Mouse (Mus musculus): ENCODE measurements around the gene Snx22. TPM values are rescaled to one million over a fixed set of nuclear protein-coding genes. Genes with fewer than 3 reads are reported as not detected.

The Snx22 gene
- 2.3 and 3.0 TPM in 2 replicates for polyA plus RNA-seq (2015; fragmentation: Nextera tagmentation; extraction: Ambion mirVana)

GRCm38 (mm10) chr9:66069583-66069982 is at the start of gene Snx22:
Gene Snx22 (minus strand): TSS chr9:66069719.
- peak; percentile 86 for ATAC-seq (ENCODE audit: extremely low read depth, insufficient number of reproducible peaks, low FRiP score, low TSS enrichment)
- Histone ChIP-seq H3K36me3 (peaks cover 27% of the 10 kb centered on the region), H3K4me2 (peak within 1 kb of the TSS; percentile 81), H3K27me3 (replicated peaks) (peaks cover 39% of the 10 kb centered on the region), H3K27ac (replicated peaks) (no peak within 1 kb of the TSS), H3K4me1 (peaks cover 16% of the 10 kb centered on the region), H3K9me3 (0 out of 2 replicates have a peak, but pooled peaks cover 5% of the 10 kb centered on the region), H3K4me3 (peak within 1 kb of the TSS; percentile 56), H3K9ac (peak within 1 kb of the TSS; percentile 71)
- WGBS: under 1% methylated on average over 22 of the region's 22 CpGs

GRCm38 (mm10) chr9:66116890-66117289 is 47.4 kb upstream of the Snx22 start:
- Histone ChIP-seq H3K4me1 (peaks cover 5% of the 10 kb centered on the region; the same call in 1 of the 2 replicates), H3K4me3 (no peak overlapping the region), H3K27me3 (replicated peaks) (no peaks in the 10 kb centered on the region), H3K36me3 (peaks cover 29% of the 10 kb centered on the region), H3K9ac (no peak overlapping the region; the same call in 1 of the 2 replicates), H3K4me2 (no peak overlapping the region), H3K9me3 (no peaks in the 10 kb centered on the region), H3K27ac (replicated peaks) (0 out of 2 replicates have a peak overlapping the region, but pooled peaks have one; percentile 15)
- no peak for ATAC-seq (ENCODE audit: extremely low read depth, insufficient number of reproducible peaks, low FRiP score, low TSS enrichment)
- WGBS: 58% methylated on average over 8 of the region's 8 CpGs

DNA sequence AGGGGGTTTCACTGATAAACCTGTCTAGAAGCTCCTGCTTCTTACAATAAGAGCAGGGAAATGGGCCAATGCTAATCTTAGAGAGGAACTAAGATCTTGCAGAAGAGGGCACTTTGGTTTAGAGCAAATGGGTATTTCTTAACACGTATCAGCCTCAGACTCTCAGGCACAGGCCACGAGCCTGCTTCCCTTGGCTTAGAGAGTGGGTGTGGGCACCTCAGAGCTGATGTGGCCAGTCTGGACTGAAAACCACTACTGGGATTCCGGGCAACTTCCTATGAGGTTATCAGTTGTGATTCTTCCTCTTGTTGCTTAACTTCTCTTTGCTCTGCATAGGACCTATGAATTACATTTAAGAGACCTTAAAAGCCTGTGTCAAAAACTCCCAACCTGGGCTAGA is 44.8 kb upstream of the Snx22 start:
- 81% methylated on average over 3 of the region's 3 CpGs for WGBS
- Histone ChIP-seq H3K9me3 (no peaks in the 10 kb centered on the region), H3K4me3 (no peak overlapping the region), H3K9ac (no peak overlapping the region), H3K27ac (replicated peaks) (no peak overlapping the region), H3K36me3 (peaks cover 37% of the 10 kb centered on the region), H3K4me1 (peaks cover 4% of the 10 kb centered on the region; the same call in 1 of the 2 replicates), H3K27me3 (replicated peaks) (no peaks in the 10 kb centered on the region), H3K4me2 (no peak overlapping the region)
- ATAC-seq (ENCODE audit: extremely low read depth, insufficient number of reproducible peaks, low FRiP score, low TSS enrichment): no peak

GRCm38 (mm10) chr9:66110611-66111379 is 41.3 kb upstream of the Snx22 start:
- 85% methylated on average over 8 of the region's 8 CpGs for whole genome bisulfite sequencing
- Histone ChIP-seq H3K27me3 (replicated peaks) (no peaks in the 10 kb centered on the region), H3K36me3 (peaks cover 71% of the 10 kb centered on the region), H3K9me3 (no peaks in the 10 kb centered on the region), H3K4me2 (no peak overlapping the region), H3K4me3 (no peak overlapping the region), H3K9ac (no peak overlapping the region), H3K4me1 (peaks cover 4% of the 10 kb centered on the region; the same call in 1 of the 2 replicates), H3K27ac (replicated peaks) (no peak overlapping the region)
- no peak for ATAC-seq (ENCODE audit: extremely low read depth, insufficient number of reproducible peaks, low FRiP score, low TSS enrichment)

GRCm38 (mm10) chr9:66110126-66110525 is 40.6 kb upstream of the Snx22 start:
- ATAC-seq (ENCODE audit: extremely low read depth, insufficient number of reproducible peaks, low FRiP score, low TSS enrichment): no peak
- H3K9ac ChIP-seq: no peak overlapping the region
- H3K36me3 ChIP-seq: peaks cover 72% of the 10 kb centered on the region
- H3K4me1 ChIP-seq: peaks cover 4% of the 10 kb centered on the region; the same call in 1 of the 2 replicates
- no peak overlapping the region for H3K4me3 ChIP-seq
- 67% methylated on average over 8 of the region's 8 CpGs for WGBS
- H3K27ac ChIP-seq (replicated peaks): no peak overlapping the region
- H3K4me2 ChIP-seq: no peak overlapping the region
- H3K9me3 ChIP-seq: no peaks in the 10 kb centered on the region
- H3K27me3 ChIP-seq (replicated peaks): no peaks in the 10 kb centered on the region

GRCm38 (mm10) chr9:66109574-66109973 is 40.1 kb upstream of the Snx22 start:
- H3K4me2 ChIP-seq: no peak overlapping the region
- H3K27me3 ChIP-seq (replicated peaks): no peaks in the 10 kb centered on the region
- H3K36me3 ChIP-seq: peaks cover 72% of the 10 kb centered on the region
- H3K9ac ChIP-seq: no peak overlapping the region
- no peak for ATAC-seq (ENCODE audit: extremely low read depth, insufficient number of reproducible peaks, low FRiP score, low TSS enrichment)
- WGBS: 88% methylated on average over 1 of the region's 1 CpGs
- no peak overlapping the region for H3K27ac ChIP-seq (replicated peaks)
- no peaks in the 10 kb centered on the region for H3K9me3 ChIP-seq
- H3K4me3 ChIP-seq: no peak overlapping the region
- H3K4me1 ChIP-seq: peaks cover 4% of the 10 kb centered on the region; the same call in 1 of the 2 replicates

DNA sequence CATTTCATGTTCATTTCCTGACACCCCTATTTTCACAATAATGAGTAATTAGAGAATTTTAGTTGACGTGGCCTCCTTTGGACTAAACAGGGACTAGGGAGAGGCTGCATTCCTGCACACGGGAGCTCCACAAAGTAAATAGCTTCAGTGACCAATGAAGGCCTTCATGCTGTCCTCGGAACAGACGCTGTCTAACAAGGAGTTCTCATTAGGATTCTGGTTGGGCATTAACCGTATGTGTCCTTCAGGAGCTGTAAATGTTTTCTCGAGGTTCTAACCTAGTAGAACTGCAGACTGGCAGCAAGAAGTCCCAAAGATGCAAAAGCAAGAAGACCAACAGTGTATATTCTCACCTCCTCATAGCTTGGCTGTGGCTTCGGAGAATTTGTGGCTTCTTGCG is 35.6 kb upstream of the Snx22 start:
- WGBS: 84% methylated on average over 8 of the region's 8 CpGs
- ATAC-seq (ENCODE audit: extremely low read depth, insufficient number of reproducible peaks, low FRiP score, low TSS enrichment): no peak
- Histone ChIP-seq H3K9ac (no peak overlapping the region), H3K36me3 (peaks cover 96% of the 10 kb centered on the region), H3K4me3 (no peak overlapping the region), H3K4me1 (no peaks in the 10 kb centered on the region), H3K27me3 (replicated peaks) (no peaks in the 10 kb centered on the region), H3K4me2 (no peak overlapping the region), H3K27ac (replicated peaks) (no peak overlapping the region), H3K9me3 (no peaks in the 10 kb centered on the region)

GRCm38 (mm10) chr9:66104601-66105000 is 35.1 kb upstream of the Snx22 start:
- no peaks in the 10 kb centered on the region for H3K27me3 ChIP-seq (replicated peaks)
- no peak overlapping the region for H3K9ac ChIP-seq
- no peak for ATAC-seq (ENCODE audit: extremely low read depth, insufficient number of reproducible peaks, low FRiP score, low TSS enrichment)
- no peaks in the 10 kb centered on the region for H3K4me1 ChIP-seq
- H3K36me3 ChIP-seq: peaks cover 95% of the 10 kb centered on the region
- no peaks in the 10 kb centered on the region for H3K9me3 ChIP-seq
- no peak overlapping the region for H3K27ac ChIP-seq (replicated peaks)
- WGBS: 87% methylated on average over 4 of the region's 4 CpGs
- no peak overlapping the region for H3K4me3 ChIP-seq
- no peak overlapping the region for H3K4me2 ChIP-seq

DNA sequence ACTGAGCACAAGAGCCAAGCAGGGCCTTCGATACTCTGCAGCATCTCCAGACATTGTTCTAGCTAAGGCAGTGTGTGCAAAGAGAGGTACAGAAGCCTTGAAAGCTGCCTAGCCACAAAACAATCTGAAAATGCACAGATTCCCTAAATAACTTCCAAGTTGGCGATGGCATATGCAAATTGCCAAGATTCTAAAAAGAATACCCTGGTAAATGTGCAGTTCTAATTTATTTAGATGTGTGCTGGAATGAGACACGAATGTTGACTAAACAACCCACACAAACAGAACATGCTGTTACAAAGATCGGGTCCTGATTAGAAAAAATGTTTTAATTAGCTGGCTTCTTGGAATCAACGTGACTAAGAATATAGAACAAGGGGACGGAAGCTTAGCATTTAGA is 33.1 kb upstream of the Snx22 start:
- H3K4me3 ChIP-seq: no peak overlapping the region
- no peaks in the 10 kb centered on the region for H3K9me3 ChIP-seq
- ATAC-seq (ENCODE audit: extremely low read depth, insufficient number of reproducible peaks, low FRiP score, low TSS enrichment): no peak
- H3K4me2 ChIP-seq: no peak overlapping the region
- H3K27ac ChIP-seq (replicated peaks): no peak overlapping the region
- no peaks in the 10 kb centered on the region for H3K4me1 ChIP-seq
- WGBS: 91% methylated on average over 6 of the region's 6 CpGs
- no peaks in the 10 kb centered on the region for H3K27me3 ChIP-seq (replicated peaks)
- no peak overlapping the region for H3K9ac ChIP-seq
- peaks cover 89% of the 10 kb centered on the region for H3K36me3 ChIP-seq

- H3K36me3 ChIP-seq: peaks cover 89% of the 10 kb centered on the region
- H3K27me3 ChIP-seq (replicated peaks): no peaks in the 10 kb centered on the region
- WGBS: 85% methylated on average over 8 of the region's 8 CpGs
- no peaks in the 10 kb centered on the region for H3K9me3 ChIP-seq
- no peak overlapping the region for H3K4me2 ChIP-seq
- no peak overlapping the region for H3K27ac ChIP-seq (replicated peaks)
- H3K4me3 ChIP-seq: no peak overlapping the region
- no peaks in the 10 kb centered on the region for H3K4me1 ChIP-seq
- no peak for ATAC-seq (ENCODE audit: extremely low read depth, insufficient number of reproducible peaks, low FRiP score, low TSS enrichment)
- no peak overlapping the region for H3K9ac ChIP-seq
Observed at GRCm38 (mm10) chr9:66101577-66101976, 32.1 kb upstream of the Snx22 start.

DNA sequence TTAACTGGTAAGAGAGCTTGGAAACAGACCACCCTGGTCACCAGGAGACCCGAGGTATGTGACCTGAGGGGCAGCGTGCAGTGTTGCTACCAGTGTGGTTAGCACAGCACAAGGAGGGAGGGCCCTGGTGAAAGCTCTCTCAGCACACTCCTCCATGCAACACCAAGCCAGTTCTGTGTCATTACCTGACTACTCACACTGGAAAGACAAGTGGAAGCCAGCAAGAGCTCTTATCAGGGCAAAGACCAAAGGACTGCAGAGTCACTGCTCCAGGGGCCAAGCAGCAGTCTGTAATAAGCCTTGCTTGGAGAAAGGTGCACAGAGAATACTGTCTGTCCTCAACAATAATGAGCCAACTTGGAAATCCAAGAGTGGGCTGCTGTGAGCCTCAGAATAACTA is 23.1 kb upstream of the Snx22 start:
- no peaks in the 10 kb centered on the region for H3K9me3 ChIP-seq
- ATAC-seq (ENCODE audit: extremely low read depth, insufficient number of reproducible peaks, low FRiP score, low TSS enrichment): no peak
- H3K4me3 ChIP-seq: no peak overlapping the region
- 0 out of 2 replicates have a peak overlapping the region, but pooled peaks have one; percentile 26 for H3K27ac ChIP-seq (replicated peaks)
- H3K4me1 ChIP-seq: peaks cover 21% of the 10 kb centered on the region
- peaks cover 98% of the 10 kb centered on the region for H3K36me3 ChIP-seq
- no peaks in the 10 kb centered on the region for H3K27me3 ChIP-seq (replicated peaks)
- no peak overlapping the region for H3K4me2 ChIP-seq
- 57% methylated on average over 2 of the region's 2 CpGs for WGBS
- H3K9ac ChIP-seq: no peak overlapping the region
